13 mouse cellular contexts compared by ENCODE assay signal in the genomic region with DNA sequence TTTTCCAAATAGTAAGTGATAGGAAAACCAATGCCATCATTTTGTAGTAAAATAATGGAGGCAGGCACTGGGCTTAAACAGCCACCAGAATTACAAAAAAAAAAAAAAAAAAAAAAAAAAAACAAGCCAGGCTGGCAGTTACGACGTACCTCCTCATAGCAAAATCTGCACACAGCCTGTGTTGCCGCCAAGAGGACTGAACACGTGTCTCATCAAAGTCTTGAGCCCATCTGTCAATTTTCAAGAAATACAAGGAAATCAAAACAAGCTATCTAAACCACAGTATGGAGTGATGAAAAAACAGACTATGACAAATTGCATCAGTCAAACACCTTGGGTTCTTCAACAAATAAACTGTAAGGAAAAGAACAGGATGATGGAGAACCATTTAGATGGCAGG.
"Had no signal": no experiment of that assay in that cellular context is flagged by ENCODE, and none has a peak within 500 bp of the region (broad histone marks: within the 10 kb centered on the region; RNA-seq: fewer than 3 reads in every experiment).

No protein-coding gene starts in this region.

- H3K9ac ChIP-seq: limb, embryonic 15.5 days; liver, embryonic 12.5 days; lung, embryonic 14.5 days had no signal

- ATAC-seq: liver, embryonic 12.5 days; midbrain, embryonic 16.5 days had no signal

- DNase-seq: kidney, adult 9 months; kidney, postnatal 36 days; lung, embryonic 14.5 days; lung, postnatal 14 days; right cerebral cortex, postnatal 14 days; thymus, postnatal 36 days had no signal

- H3K27ac ChIP-seq: kidney, postnatal 0 days; limb, embryonic 15.5 days; liver, embryonic 12.5 days; macrophage had no signal

- H3K4me3 ChIP-seq: limb, embryonic 15.5 days; liver, embryonic 12.5 days; megakaryocyte, embryonic 14.5 days had no signal

- H3K4me2 ChIP-seq: limb, embryonic 15.5 days; liver, embryonic 12.5 days; lung, embryonic 14.5 days; midbrain, embryonic 11.5 days had no signal

- H3K4me1 ChIP-seq: limb, embryonic 15.5 days; liver, embryonic 12.5 days; megakaryocyte, embryonic 14.5 days had no signal

- H3K27me3 ChIP-seq: limb, embryonic 15.5 days; liver, embryonic 12.5 days; megakaryocyte, embryonic 14.5 days had no signal

- H3K36me3 ChIP-seq: limb, embryonic 15.5 days; liver, embryonic 12.5 days had no signal

- H3K9me3 ChIP-seq: limb, embryonic 15.5 days; liver, embryonic 12.5 days had no signal
